Mouse (Mus musculus): ENCODE data around the gene Dedd2.

DNA sequence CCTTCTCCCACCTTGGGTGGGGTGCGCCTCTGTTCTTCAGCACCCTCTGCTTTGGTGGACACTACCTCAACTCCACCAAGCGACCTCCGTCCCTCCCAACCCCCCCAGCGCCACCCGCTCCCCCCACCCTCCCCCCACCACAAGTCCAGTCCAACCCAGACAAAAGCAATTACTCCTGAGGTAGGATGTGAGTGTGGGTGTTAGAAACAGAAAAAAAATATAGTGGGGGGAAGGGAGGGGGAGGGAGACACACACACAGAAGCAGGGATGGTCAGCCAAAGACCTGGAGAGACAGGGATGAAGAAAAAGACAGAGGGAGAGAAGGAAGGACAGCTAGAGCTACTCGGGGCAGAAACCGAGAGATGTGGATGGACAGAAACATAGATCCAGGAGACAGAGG is 66.6 kb downstream of the Dedd2 start:
- TF ChIP-seq CTCF (IDR thresholded peaks at IDR 0.05; ENCODE audit: insufficient read depth, low read length) (no peak), POLR2A (IDR thresholded peaks at IDR 0.05; ENCODE audit: borderline replicate concordance, extremely low read depth, low read depth, low read length) (no peak)

Data from lung, adult 2 months (tissue).